Mouse (Mus musculus) lung, embryonic 16.5 days (tissue): ENCODE results near the gene Fgfr2. TPM values are rescaled to one million over a fixed set of nuclear protein-coding genes. Genes with fewer than 3 reads are reported as not detected.

ENCODE experiments used
- ATAC-seq: fragments of 200-750 bp; cut with Nextera tagmentation; 2 replicates; pipeline ENCODE4 v1.8.0; 2017; ENCODE audit warnings: low read depth, mild to moderate bottlenecking, moderate library complexity
- H3K27ac ChIP-seq: fragments of 300-500 bp; sonication (generic); 2 replicates; pipeline ENCODE4 v1.5.1; 2014; ENCODE audit warnings: mild to moderate bottlenecking, control low read depth, low read length
- H3K27me3 ChIP-seq: fragments of 300-500 bp; sonication (generic); 2 replicates; pipeline ENCODE4 v1.6.1; 2014; ENCODE audit warnings: low read depth, low read length, mixed read lengths; ENCODE audit not compliant: control insufficient read depth, insufficient read depth
- H3K36me3 ChIP-seq: fragments of 300-500 bp; sonication (generic); 2 replicates; pipeline ENCODE4 v1.6.1; 2014; ENCODE audit warnings: low read length; ENCODE audit not compliant: control insufficient read depth, insufficient read depth
- H3K4me1 ChIP-seq: fragments of 300-500 bp; sonication (generic); replicated peaks from 2 replicates; pipeline ENCODE4 v1.6.1; 2014; ENCODE audit warnings: low read length, mixed read lengths; ENCODE audit not compliant: control insufficient read depth, insufficient read depth
- H3K4me2 ChIP-seq: fragments of 300-500 bp; sonication (generic); 2 replicates; pipeline ENCODE4 v1.6.1; 2014; ENCODE audit warnings: low read depth, low read length, control low read depth
- H3K4me3 ChIP-seq: fragments of 300-500 bp; sonication (generic); 2 replicates; pipeline ENCODE4 v1.5.1; 2014; ENCODE audit warnings: mild to moderate bottlenecking, low read length, control low read depth
- H3K9ac ChIP-seq: fragments of 300-500 bp; sonication (generic); 2 replicates; pipeline ENCODE4 v1.6.1; 2014; ENCODE audit warnings: low read length, control low read depth
- H3K9me3 ChIP-seq: fragments of 300-500 bp; sonication (generic); 2 replicates; pipeline ENCODE4 v1.6.1; 2016; ENCODE audit warnings: low read length; ENCODE audit not compliant: control insufficient read depth
- WGBS: fragments of 180-500 bp; shearing (Covaris S2); extraction: QIAGEN DNeasy Blood & Tissue Kit; methylation state at CpG from one replicate; pipeline ENCODE4 v1.1.7; 2014; 5-methylcytosine and 5-hydroxymethylcytosine counted together
- polyA plus RNA-seq: library from polyadenylated mRNA; unstranded; fragments of >200 nt; fragmentation: Nextera tagmentation; extraction: Ambion mirVana; gene quantifications from 2 replicates; pipeline ENCODE4 v1.2.1, GENCODE M21; 2015

Gene Fgfr2
- polyA plus RNA-seq, 1 experiment from 2014 or later, result 175 TPM

GRCm38 (mm10) chr7:130839380-130840100, 2283.6 kb downstream of the Fgfr2 start:
- no peaks in the 10 kb centered on the region for H3K36me3 ChIP-seq
- H3K9me3 ChIP-seq, result no peaks in the 10 kb centered on the region
- H3K4me1 ChIP-seq, result peaks cover 19% of the 10 kb centered on the region
- H3K4me3 ChIP-seq, result no peak overlapping the region
- H3K27me3 ChIP-seq, result no peaks in the 10 kb centered on the region
- no peak overlapping the region for H3K27ac ChIP-seq
- no peak for ATAC-seq
- no peak overlapping the region for H3K9ac ChIP-seq
- H3K4me2 ChIP-seq, result no peak overlapping the region
- WGBS, result 89% methylated on average over 12 of the region's 12 CpGs

GRCm38 (mm10) chr7:130838658-130839025, 2284.5 kb downstream of the Fgfr2 start:
- H3K27ac ChIP-seq, result no peak overlapping the region
- ATAC-seq, result no peak
- no peak overlapping the region for H3K4me2 ChIP-seq
- H3K36me3 ChIP-seq, result no peaks in the 10 kb centered on the region
- no peaks in the 10 kb centered on the region for H3K27me3 ChIP-seq
- no peak overlapping the region for H3K4me3 ChIP-seq
- peaks cover 20% of the 10 kb centered on the region for H3K4me1 ChIP-seq
- H3K9ac ChIP-seq, result no peak overlapping the region
- 64% methylated on average over 3 of the region's 3 CpGs for WGBS
- no peaks in the 10 kb centered on the region for H3K9me3 ChIP-seq

DNA sequence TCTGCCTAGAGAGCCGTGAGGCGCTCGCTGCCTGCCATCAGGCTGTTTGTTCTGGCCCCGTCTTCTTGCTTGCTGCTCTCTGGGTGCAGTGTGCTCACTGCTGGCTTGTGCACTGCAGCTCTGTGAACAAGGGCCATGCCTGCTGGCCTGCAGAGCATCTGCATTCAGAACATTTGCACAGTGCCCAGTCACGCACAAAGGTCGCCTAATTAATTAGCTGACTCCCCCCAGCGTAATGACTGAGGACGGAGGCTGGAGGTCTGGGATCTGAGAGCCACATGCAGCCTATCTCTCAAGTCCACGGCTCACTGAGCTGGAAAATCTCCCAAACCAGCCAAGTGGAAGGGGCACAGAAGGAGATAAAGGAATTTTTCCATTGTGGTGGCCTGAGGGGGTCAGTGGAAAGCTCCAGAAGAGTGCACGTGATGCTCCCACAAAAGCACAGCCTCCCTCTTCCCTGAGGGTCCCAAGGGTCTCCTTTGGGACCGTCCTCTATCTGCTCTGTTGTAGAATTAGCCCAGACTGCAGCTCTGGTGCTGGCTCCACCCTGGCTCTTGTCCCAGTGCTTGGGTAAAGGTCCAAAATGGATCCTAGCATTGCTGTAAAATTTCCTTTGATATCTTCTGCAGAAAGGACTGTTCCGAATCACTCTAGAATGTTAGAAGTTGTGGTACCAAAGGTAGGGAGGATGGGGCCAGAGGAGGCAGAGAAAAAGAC, 2285.1 kb downstream of the Fgfr2 start:
- peak; percentile 39 for ATAC-seq
- H3K4me2 ChIP-seq, result no peak overlapping the region
- H3K27me3 ChIP-seq, result no peaks in the 10 kb centered on the region
- no peak overlapping the region for H3K9ac ChIP-seq
- no peak overlapping the region for H3K4me3 ChIP-seq
- WGBS, result 49% methylated on average over 12 of the region's 12 CpGs
- peaks cover 20% of the 10 kb centered on the region for H3K4me1 ChIP-seq
- no peaks in the 10 kb centered on the region for H3K36me3 ChIP-seq
- H3K9me3 ChIP-seq, result no peaks in the 10 kb centered on the region
- H3K27ac ChIP-seq, result 0 out of 2 replicates have a peak overlapping the region, but pooled peaks have one; percentile 10

GRCm38 (mm10) chr7:130836066-130836465, 2287.1 kb downstream of the Fgfr2 start:
- no peaks in the 10 kb centered on the region for H3K36me3 ChIP-seq
- H3K4me2 ChIP-seq, result no peak overlapping the region
- H3K9ac ChIP-seq, result no peak overlapping the region
- no peak for ATAC-seq
- no peak overlapping the region for H3K27ac ChIP-seq
- WGBS, result 68% methylated on average over 9 of the region's 9 CpGs
- H3K4me1 ChIP-seq, result peaks cover 20% of the 10 kb centered on the region
- no peak overlapping the region for H3K4me3 ChIP-seq
- H3K9me3 ChIP-seq, result no peaks in the 10 kb centered on the region
- H3K27me3 ChIP-seq, result no peaks in the 10 kb centered on the region

- Histone ChIP-seq H3K4me3 (no peak overlapping the region), H3K4me1 (peaks cover 20% of the 10 kb centered on the region), H3K9me3 (no peaks in the 10 kb centered on the region), H3K9ac (no peak overlapping the region), H3K27ac (peak overlapping the region; percentile 62), H3K4me2 (0 out of 2 replicates have a peak overlapping the region, but pooled peaks have one; percentile 8), H3K36me3 (no peaks in the 10 kb centered on the region), H3K27me3 (no peaks in the 10 kb centered on the region)
- whole genome bisulfite sequencing, result 12% methylated on average over 18 of the region's 18 CpGs
- ATAC-seq, result peak; percentile 50
Observed at GRCm38 (mm10) chr7:130834958-130835861, 2287.9 kb downstream of the Fgfr2 start.

- H3K36me3 ChIP-seq, result no peaks in the 10 kb centered on the region
- H3K4me1 ChIP-seq, result peaks cover 20% of the 10 kb centered on the region
- peak overlapping the region; percentile 0; the same call in 1 of the 2 replicates for H3K4me2 ChIP-seq
- no peak overlapping the region for H3K4me3 ChIP-seq
- WGBS, result 19% methylated on average over 20 of the region's 21 CpGs
- H3K27me3 ChIP-seq, result no peaks in the 10 kb centered on the region
- ATAC-seq, result peak; percentile 92
- H3K9me3 ChIP-seq, result no peaks in the 10 kb centered on the region
- no peak overlapping the region for H3K9ac ChIP-seq
- H3K27ac ChIP-seq, result no peak overlapping the region
Observed at GRCm38 (mm10) chr7:130834299-130834698, 2288.9 kb downstream of the Fgfr2 start.

GRCm38 (mm10) chr7:130831586-130831985, 2291.6 kb downstream of the Fgfr2 start:
- Histone ChIP-seq H3K9ac (no peak overlapping the region), H3K27me3 (no peaks in the 10 kb centered on the region), H3K9me3 (no peaks in the 10 kb centered on the region), H3K27ac (no peak overlapping the region), H3K4me1 (peaks cover 13% of the 10 kb centered on the region), H3K36me3 (no peaks in the 10 kb centered on the region), H3K4me2 (no peak overlapping the region), H3K4me3 (no peak overlapping the region)
- WGBS, result 90% methylated on average over 5 of the region's 5 CpGs
- ATAC-seq, result no peak

DNA sequence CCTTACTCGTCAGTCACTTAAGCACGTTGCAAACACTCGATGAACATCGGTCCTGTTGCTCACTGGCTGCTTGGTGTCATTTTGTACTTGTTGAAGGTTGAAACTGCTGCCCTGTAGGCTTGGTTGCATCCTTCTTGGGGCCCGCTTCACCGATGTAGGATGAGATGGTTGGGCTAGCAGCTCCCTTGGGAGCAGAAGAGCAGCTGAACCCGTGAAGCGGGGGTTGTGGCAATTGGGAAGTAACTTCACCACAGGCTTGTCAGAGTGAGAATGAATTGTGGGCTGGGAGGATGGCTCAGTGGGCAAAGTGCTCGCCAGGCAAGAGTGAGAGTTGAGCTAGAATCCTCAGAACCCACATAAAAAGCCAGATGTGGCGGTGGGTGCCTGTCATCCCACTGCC, 2294.7 kb downstream of the Fgfr2 start:
- no peak overlapping the region for H3K4me3 ChIP-seq
- no peaks in the 10 kb centered on the region for H3K36me3 ChIP-seq
- WGBS, result 73% methylated on average over 10 of the region's 10 CpGs
- H3K27ac ChIP-seq, result no peak overlapping the region
- 0 out of 2 replicates have a peak, but pooled peaks cover 3% of the 10 kb centered on the region for H3K4me1 ChIP-seq
- no peaks in the 10 kb centered on the region for H3K27me3 ChIP-seq
- no peaks in the 10 kb centered on the region for H3K9me3 ChIP-seq
- H3K4me2 ChIP-seq, result no peak overlapping the region
- no peak for ATAC-seq
- no peak overlapping the region for H3K9ac ChIP-seq
